Mouse (Mus musculus): ENCODE measurements around the gene Gpr162.
A peak's percentile ranks its signal among the peaks of the same experiment; 100 is the strongest.
"Not testable (repeated sequence)": the region's sequence is repeated elsewhere in the genome, so short reads cannot be mapped to it uniquely, and the experiment has no call there.

Gpr162 gene

DNA sequence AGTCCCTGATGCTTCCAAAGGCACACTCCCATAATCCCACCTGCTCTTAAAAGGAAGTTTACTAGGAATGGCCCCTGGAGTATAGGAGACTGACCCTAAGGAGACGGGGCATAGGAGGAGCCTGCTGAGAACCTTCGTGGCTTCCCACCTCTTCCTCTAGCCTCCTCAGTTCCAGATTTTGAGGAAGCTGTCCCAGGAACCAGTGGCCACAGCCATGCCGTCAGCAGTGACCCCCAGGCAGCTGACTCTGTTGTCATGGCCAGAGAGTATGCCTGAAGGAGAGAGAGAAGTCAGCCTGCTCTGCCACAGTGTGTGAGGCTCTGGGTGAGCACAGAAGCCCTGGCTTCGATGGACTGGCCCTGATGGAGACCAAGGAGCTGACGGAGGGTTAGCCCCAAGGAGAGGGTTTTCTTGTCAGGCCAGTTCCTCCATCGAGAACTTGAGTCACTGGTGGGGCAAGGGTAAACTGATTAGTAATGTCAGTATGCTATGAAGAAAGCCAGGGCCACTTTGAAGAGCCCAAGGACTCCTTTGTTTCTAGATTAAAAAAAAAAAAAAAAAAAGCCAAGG lies 29.2 kb downstream of the Gpr162 start:
- DNase-seq, result no peak

DNA sequence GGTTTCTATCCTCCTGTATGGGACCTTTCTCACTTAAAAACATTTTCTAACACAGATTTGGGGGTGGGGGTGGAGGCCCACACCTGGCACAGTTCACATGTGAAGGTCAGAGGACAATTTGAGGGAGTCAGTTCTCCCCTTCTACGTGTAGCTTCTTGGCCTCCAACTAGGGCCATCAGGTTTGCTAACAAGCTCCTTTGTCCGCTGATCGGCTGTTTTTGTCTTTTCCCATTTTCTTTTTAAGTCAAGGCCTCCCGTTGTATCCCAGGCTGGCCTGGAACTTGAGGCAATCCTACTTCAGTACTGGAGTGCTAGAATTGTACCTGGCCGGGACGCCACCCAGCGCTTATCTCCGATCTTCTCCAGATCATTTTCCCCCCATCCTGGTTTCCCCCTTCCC lies 32.1 kb downstream of the Gpr162 start:
- no peak for DNase-seq

DNA sequence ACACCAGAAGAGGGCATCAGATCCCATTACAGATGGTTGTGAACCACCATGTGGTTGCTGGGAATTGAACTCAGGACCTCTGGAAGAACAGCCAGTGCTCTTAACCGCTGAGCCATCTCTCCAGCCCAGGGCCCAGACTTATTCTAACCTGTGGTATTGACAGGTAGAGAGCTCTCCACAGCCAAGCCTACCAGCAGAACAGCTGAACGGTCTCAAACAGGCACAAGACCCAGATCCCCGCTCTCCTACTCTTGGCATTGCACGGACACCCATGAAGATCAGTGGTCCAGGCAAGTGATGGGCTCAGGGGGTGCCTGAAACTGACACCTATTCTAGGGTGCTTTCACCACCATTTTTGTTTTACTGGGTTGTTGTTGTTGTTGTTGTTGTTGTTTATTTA lies 32.6 kb downstream of the Gpr162 start:
- DNase-seq, result not testable (repeated sequence)

DNA sequence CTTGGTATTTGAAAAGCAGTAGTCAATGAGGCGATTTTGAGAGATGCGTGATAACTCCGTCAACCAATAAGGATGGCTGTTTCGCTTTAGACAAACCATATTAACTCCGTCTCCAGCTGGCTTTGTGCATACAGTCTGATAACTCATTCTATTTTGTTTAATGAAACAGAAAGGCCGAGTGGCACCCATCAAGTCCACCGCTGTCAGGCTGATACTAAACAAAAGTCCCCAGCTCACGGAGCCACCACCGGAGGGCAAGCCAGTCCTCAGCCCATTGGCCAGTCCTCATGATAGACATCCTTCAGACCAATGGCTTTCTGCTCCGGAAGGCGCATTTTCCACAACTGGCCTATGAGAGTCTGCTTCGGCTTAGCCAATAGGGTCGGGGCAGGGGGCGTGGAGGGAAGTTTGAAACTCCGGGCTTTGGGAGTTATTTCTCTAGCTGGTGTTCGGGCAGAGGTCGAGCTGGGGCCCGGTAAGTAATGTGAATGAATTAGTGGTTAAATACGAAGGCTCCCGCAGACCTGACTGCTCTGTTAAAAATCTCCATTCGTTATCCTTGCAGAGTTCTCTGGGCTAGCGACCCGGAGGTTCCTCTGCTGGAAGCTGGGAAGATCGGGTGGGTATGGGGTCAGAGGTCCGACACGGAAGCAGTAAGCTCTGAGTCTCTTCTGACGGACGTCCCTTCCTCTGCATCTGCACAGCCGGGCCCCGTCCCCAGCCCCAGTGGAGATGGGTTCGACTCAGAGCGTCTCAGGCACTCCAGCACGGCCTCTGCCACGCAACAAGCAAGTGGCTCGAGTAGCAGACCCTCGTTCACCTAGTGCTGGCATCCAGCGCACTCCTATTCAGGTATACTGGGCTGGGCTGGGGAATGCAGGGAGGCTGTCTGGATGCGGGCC lies 33.7 kb downstream of the Gpr162 start:
- DNase-seq, result peak; percentile 91

DNA sequence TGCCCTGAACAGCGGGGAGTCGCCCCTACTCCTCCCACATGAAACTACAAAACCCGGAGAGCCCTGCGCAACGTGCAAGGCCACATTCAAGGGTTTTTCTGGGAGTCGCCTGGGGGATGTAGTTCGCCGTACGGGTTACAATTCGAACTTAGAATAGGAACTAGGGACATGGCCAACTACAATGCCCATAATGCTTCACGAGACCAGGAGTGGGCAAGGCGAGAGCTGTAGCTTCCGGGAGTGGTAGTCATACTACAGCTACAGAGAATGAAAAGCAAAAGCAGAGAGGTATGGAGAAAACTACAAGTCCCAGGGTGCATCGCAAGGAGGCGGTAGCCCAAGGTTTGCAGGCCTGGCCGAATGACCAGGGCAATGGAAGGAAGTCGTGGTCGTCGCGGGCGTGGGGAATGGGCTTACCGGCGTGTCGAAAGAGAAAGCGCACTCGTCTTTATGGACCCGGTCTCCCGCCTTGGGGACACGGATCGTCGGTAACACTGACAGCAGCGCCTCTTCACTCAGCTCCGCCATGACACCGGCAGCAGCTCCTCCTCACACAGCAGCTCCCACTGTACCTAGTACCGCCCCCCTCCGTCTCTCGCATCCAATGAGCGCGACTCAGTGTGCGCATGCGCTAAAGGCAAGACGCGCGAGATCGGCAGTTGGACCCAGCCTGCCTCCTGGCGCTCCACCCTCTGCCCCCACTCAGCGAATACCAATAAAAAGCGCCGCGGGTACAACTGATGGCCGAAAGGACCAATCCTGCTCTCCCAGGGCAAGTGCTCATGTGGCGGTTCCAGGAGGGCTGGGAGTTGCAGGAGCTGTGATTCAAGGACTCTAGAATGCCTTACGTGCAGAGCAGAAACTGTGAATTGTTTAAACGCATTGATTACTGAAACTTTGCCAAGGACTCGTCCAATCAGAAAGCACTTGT lies 34.6 kb downstream of the Gpr162 start, which contains the start of the genes Usp5 and Cdca3:
Gene Usp5, minus strand, starts transcription at position 617 of the 931 bp plus-strand sequence.
Gene Cdca3, plus strand, starts transcription at position 680 of the 931 bp plus-strand sequence.
- DNase-seq, result peak; percentile 98

DNA sequence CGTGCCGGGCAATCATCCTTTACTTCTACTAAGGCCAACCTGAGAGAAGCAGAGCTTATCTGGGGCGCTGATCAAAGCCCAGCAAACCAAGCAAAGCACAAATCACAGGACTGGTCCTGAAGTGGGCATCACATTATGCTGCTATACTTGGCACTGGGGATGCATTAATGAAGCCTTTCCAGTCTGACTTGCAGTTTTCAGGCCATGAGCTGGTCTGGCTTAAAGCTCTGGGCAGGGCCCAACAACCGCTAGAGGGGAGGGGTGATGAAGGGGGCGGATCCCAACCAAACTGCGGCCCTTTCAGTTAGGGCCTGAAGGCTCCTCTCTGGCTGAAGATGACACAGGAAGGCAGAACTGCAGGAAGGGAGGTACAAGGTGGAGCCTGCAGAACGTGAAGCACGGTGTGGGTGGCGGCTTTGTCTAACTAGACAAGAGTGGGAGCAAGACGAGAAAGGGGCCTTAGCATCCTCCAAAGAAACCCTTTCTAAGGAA lies 35.6 kb downstream of the Gpr162 start:
- DNase-seq, result peak; percentile 50

DNA sequence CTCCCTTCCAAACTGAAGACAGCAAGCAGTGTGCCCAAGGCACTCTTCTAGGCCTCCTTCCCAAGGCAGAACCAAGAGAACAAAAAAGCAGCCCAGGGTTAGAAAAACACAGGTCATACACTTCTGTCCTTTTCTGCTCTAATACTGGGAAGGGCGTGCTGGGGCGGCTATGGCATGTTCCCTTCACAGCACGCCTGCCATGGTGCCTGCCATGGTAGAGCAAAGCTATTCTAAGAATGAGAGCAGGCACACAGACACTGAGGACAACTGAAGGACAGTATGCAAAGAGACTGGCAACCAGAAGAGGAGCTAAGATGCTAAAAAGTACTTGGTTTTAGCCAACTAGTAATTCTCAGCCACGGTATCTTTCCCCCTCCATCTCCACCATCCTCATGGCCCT lies 41.7 kb downstream of the Gpr162 start:
- DNase-seq, result no peak

DNA sequence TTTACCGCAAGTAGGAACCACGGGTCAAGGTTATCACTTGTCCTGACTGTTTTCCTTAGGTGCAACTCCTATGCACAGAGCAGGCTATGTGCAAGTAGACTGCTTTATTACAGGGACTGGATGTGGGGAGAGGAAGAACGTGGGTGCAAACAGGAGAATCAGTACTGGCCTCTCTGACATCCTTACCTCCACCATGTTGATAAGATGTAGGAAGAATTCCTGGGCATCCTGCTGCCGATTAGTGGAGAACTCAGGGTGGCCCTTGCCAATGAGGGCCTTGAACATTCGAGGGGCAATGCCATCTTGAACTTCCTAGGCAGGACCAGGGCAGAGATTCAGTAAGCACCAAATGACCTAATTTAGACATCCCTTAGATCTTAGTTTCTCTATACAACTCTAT lies 42.9 kb downstream of the Gpr162 start:
- no peak for DNase-seq

DNA sequence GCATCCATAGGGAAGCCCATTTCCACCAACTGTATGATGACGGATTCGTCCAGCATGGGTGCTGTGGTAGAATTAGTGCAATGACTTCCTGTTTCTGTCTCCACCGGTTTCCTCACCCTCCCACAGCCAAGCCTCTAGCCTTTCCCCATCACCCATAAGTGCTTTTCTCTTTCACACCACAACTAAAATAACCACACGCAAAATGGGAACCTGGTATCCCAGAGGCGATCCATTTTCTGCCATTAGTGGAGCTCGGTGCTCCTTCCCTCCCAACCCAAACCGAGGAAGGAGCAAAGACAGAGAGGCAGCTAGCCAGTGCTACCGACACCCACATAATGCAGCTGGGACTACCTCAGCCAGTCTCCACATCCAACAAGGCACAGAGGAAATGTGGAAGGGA lies 45.8 kb downstream of the Gpr162 start:
- no peak for DNase-seq

DNA sequence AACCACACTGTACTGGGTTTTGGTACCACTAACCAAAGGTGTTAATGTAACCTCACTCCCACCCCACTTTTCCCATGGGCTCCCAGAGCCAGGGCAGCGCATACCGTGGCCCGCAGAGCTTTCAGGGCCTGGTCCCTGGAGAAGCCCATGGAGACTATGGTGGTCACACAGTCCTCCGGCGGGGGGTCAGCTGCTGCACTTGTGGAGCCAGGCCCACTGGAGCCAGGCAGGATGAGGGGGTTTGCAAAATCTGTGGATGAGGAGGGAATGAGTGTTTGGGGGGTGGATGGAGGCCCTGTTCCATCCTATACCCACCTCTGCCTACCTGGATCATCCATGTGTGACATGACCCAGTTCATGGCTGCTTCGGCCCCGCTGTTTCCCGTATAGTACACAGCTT lies 46.2 kb downstream of the Gpr162 start:
- no peak for DNase-seq

DNA sequence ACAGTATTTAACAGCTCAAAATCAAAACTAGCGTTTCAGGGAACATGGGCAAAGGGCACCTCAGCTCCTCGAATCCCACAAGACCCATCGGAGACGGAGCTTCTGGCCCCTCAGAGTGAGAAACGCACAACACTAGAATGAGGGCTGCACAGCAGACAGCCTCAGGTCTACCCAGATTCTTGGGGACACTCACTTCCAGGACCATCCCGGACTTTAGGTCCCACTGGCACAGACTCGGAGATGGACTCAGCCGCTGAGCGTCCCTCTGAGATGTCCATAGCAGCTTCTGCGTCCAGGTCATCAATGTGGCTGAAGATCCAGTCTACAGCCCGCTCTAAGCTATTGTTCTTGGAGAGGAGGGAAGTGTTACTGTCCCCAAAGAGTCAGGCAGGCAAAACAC lies 46.7 kb downstream of the Gpr162 start:
- no peak for DNase-seq

DNA sequence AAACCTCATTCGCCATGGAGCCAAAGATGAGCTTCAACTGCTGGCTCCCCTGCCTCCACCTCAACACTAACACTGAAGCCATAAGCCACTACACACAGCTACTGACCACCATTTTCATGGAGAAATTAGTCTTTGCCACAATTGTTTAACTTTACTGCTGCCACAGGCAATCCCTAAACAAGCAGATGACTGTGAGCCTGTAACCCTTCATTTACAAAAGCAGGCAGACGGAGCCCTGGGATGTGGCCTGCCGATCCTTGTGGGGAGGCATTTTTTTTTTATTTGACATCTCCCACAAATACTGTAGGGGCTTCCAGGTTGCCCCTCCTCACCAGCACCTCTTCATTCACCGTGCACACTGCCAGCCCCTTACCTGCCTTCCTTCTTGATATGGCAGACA lies 47.2 kb downstream of the Gpr162 start:
- no peak for DNase-seq

DNA sequence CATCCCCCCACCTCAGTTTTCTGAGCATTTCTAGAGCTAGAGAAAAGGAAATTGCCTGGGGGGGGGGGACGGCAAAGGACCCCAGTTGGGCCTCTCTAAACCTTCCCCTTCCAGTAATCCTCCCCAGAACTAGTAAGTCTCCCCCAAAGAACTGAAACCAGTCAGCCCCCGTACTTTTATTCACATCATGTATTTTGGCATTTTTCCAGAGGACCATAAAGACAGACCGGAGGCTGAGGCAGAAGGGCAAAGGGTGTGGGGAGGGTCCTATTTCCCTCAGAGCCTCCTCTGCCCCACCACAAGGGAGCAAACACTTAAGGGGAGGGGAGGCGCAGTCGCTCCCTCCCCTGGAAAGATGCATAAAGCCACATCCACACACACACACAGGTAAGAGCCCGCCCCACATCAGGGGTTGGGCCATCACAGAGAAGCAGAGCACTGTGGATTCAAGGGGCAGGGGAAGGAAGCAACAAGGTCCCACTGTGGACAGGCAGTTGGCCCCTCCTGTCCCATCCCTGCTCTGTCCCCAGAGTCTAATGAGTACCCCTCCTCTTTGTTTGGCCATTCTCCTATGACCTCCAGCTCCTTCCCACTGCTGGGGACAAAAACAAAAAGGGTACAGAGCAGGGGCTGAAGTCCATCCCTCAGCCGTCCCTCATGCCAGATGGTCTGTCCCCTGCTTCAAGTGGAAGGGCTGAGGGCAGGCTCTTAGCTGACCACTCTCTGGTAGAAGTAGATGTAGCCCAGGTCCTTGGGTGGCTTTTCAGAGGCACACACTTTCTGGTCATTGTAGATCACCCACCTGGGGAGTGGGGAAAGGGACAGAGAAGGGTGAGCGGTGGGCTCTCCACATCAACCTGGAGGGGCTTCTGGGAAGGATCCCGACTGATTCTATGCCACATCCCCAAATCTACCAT lies 48.7 kb downstream of the Gpr162 start:
- DNase-seq, result peak; percentile 28

DNA sequence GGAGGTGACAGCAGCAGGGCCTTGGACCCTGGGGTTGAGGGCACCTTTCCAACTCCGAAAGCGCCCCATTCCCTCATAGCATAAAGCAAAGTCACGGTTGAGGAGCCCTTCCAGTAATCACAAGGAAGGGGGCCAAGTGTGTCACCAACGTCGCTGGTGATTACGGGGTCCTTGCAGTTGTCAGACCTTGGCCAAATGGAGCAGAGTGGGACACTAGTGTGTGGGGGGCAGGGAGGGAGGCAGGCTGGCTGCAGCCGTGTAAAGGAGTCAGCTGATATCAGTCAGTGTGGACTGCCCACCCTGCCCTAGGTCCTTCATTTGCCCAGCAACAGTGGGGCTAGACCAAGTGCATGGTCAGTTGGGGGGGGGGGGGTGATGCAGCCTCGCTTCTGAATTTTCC lies 49.3 kb downstream of the Gpr162 start:
- DNase-seq, result no peak

DNA sequence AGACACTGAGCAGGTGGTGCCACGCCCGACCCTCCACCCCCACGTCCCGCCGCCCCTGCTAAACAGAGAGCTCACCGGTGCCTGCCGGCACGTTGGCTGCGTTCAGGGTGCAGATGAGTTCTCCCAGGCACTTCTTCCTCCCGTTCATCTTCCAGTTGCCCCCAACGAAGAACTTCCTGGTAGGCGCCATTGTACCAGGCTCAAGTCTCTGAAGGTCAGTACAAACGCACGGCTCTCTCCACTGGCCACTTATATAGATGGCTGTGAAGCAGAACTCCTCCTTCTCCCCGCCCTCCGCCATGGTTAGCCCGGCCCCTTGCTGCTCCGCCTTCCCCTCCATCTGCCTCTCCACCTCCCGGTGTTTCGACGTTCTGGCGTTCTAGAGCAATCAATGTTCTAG lies 49.9 kb downstream of the Gpr162 start, which contains the start of gene Tpi1:
Gene Tpi1, minus strand, starts transcription at position 364 of the 400 bp plus-strand sequence.
- DNase-seq, result peak; percentile 93

DNA sequence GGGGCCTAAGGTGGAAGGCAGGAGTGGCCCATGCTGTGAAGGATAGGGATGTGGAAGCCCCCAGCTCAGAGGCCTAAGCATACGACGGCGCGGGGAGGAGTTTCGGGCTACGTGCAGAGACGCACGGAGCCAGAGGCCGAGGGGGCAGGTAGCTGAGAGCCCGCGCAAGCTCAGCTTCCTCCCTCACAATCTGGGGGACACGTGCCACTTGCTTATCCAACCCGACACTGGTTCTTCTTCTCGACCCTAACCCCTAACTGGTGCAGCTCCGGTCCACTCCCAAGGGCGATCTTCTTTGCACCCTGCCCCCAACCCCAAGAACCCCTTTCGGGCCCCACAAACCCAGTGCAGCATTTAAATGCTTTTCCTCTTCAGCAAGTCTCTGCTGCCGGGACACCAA lies 50.3 kb downstream of the Gpr162 start:
- DNase-seq, result peak; percentile 72

DNA sequence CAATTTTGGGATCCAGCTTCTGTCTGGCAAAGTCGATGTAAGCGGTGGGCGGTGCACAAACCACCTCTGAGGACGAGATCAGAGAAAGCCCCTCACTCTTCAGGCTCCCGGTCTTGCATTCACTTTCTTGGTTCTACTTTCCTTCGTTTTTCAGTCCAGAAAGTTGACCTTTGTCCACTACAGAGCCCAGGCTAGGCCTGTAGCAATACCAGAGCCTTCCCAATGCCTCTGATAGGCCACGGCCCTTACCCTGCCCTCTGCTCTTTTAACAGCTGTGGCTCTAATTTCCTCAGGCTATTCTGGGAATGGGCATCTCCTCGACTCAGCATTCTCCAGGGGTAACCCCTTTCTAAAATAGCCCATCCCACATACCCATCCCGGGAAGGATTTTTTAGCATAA lies 50.9 kb downstream of the Gpr162 start:
- peak; percentile 39 for DNase-seq

DNA sequence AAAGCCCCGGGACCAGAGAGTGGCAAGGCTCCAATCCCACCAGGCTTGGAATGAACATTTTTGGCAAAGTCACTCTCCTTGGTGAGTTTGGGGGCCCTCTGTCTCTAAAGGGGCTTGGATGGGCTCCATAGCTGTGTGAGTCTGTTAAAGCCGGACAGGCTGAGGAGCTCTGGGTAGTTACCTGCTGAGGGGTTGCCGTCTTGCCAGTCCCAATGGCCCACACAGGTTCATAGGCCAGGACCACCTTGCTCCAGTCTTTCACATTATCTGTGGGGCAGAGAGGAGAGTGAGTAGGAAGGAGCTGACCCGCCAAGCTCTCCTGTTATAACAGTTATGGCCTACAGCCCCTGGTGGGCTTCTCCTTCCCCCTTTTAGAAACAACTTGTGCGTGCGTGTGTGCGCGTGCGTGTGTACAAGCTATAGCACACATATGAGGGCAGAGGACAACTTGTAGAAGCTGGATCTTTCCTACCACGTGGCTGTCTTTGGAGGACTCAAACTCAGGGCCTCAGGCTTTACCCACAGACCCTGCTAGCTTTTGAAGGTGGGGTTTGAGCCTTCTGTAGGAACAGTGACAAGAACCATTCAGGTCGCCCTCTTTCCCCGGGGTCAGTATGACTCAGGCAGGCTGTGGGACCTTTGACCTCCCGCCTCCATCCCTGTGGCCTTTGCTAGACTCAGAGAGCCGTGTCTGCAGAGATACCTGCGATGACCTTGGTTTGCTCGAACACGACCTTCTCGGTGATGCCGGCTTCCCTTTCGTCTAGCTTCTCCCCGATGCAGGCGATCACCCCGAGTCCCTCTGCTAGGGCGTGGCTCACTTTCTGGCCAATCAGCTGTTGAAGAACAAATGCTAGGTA lies 51.9 kb downstream of the Gpr162 start:
- DNase-seq, result peak; percentile 36

DNA sequence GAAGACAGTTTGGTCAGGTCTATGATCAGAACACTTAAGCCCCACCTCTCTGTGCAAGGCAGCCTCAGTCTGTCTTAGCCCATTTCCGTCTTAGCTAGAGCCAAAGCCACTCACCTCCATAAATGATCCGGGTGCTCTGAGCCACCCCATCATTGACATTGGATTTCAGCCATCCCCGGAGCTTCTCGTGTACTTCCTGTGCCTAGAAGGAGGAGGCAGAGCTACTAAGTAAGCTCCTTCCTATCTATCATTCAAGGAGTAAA lies 52.4 kb downstream of the Gpr162 start:
- no peak for DNase-seq

DNA sequence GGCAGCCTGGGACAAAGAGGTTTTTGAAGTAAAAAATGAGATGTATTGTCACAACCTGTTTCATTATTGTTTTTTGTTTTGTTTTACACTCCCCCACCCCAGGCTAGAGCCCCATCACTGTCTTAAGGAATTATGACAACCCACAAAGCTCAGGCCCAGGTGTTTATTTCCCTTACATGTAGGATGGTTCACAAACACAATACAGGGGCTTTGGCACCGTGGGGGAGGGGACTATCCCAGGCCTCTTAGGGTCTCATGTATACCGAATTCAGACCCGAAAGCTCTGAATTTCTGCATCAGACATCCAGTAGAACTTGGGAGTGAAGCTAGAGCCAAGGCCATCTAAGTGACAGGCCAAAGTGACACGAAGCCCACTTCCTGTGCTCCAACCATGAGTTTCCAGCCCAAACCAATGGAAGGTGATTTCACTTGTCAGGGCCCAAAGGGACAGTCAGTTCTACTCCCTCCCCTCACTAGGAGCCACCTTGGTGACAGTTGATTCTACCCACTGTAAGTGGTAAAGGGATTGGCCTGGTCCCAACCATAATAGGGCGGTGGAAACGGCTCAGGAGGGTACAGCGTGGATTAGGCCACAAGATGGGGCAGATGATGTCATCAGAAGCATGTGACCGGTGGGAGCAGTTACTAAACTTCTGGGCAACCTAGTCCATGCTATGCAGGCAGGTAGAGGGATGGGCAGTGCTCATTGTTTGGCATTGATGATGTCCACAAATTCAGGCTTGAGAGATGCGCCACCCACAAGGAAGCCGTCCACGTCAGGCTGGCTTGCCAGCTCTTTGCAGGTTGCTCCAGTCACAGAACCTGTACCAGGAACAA lies 53.0 kb downstream of the Gpr162 start:
- DNase-seq, result peak; percentile 31

All from cerebellum, adult 8-10 months (tissue).